Mouse (Mus musculus) cerebellum, adult 2 months (tissue): ENCODE measurements at regions not wholly inside any gene's neighbourhood (a gene's known extent, or its start where the extent isn't known, plus 50 kb on each side); places are given as distances from the start of the nearest gene placed in this dataset.
A peak's percentile ranks its signal among the peaks of the same experiment; 100 is the strongest.
"Not testable (repeated sequence)": the region's sequence is repeated elsewhere in the genome, so short reads cannot be mapped to it uniquely, and the experiment has no call there.

ENCODE experiments used
- DNase-seq, 2 experiments: peaks; one replicate each; pipeline ENCODE4 v3.0.0; 2021
- H3K27ac ChIP-seq: fragments of 200-500 bp; 2 replicates; pipeline ENCODE4 v1.5.1; 2012; ENCODE audit warnings: low read length, control low read depth, inconsistent platforms; ENCODE audit not compliant: insufficient read depth
- H3K27me3 ChIP-seq: fragments of 200-500 bp; 2 replicates; pipeline ENCODE4 v1.6.1; 2012; ENCODE audit warnings: inconsistent platforms, mild to moderate bottlenecking, low read length, moderate library complexity; ENCODE audit not compliant: control insufficient read depth, insufficient read depth
- H3K4me1 ChIP-seq: fragments of 200-500 bp; 2 replicates; pipeline ENCODE4 v1.6.1; 2011; ENCODE audit warnings: low read length; ENCODE audit not compliant: control insufficient read depth, insufficient read depth
- H3K4me3 ChIP-seq: fragments of 200-500 bp; replicated peaks from 2 replicates; pipeline ENCODE3; 2011; ENCODE audit warnings: mild to moderate bottlenecking, low read depth, low read length, control low read depth; ENCODE audit not compliant: insufficient read depth
- CTCF ChIP-seq: fragments of 200-500 bp; IDR thresholded peaks from 2 replicates; pipeline ENCODE4 v1.5.1; 2011; ENCODE audit warnings: low read depth, mild to moderate bottlenecking, control low read depth, low read length, moderate library complexity, borderline replicate concordance; ENCODE audit not compliant: insufficient read depth
- POLR2A ChIP-seq: fragments of 200-500 bp; IDR thresholded peaks from 2 replicates; pipeline ENCODE4 v1.6.1; 2011; ENCODE audit warnings: low read length, control low read depth, borderline replicate concordance; ENCODE audit not compliant: insufficient read depth
- WGBS: fragments of 180-500 bp; shearing (Covaris S2); methylation state at CpG from one replicate; pipeline ENCODE4 v1.1.7; 2018; 5-methylcytosine and 5-hydroxymethylcytosine counted together

DNA sequence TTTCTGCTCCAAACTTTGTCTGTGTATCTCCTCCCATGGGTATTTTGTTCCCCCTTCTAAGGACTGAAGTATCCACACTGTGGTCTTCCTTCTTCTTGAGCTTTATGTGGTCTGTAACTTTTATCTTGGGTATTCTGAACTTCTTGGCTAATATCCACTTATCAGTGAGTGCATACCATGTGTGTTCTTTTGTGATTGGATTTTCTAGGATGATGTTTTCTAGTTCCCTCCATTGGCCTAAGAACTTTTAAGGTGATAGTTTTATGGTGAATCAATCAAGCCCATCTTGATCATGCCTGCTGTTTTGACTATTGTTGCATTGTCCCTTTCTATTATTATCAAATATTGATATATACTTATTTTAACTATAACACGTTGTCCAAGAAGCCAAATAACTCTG is 779.4 kb upstream of the Tpm3-rs7 start:
- H3K27me3 ChIP-seq, H3K4me3 ChIP-seq, H3K27ac ChIP-seq, H3K4me1 ChIP-seq, DNase-seq: not testable (repeated sequence)
- 68% methylated on average over 1 of the region's 1 CpGs for WGBS

DNA sequence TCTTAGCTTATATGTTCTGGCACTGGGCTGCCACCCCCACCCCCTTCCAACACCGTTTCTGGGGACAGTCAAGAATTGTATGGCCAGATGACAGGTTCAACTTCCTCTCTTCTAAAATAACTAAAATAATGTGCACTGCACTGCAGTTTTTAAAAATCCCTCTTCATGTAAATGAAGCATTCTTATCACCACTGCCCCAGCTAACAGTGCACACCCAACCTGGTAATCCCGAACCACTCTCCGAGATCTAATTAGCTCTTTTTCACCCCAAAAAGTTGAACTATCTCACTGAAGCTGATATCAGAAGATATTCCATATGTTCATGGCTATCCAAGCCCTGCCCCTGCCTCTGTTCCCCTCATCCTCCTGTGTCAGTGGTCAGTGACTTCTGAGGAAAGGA is 778.5 kb upstream of the Tpm3-rs7 start:
- no peak overlapping the region for H3K27ac ChIP-seq
- DNase-seq: no peak
- no peaks in the 10 kb centered on the region for H3K4me1 ChIP-seq
- no peak overlapping the region for H3K4me3 ChIP-seq
- H3K27me3 ChIP-seq: no peaks in the 10 kb centered on the region
- WGBS: 82% methylated on average over 3 of the region's 3 CpGs
- TF ChIP-seq POLR2A: no peak
- TF ChIP-seq CTCF: no peak

DNA sequence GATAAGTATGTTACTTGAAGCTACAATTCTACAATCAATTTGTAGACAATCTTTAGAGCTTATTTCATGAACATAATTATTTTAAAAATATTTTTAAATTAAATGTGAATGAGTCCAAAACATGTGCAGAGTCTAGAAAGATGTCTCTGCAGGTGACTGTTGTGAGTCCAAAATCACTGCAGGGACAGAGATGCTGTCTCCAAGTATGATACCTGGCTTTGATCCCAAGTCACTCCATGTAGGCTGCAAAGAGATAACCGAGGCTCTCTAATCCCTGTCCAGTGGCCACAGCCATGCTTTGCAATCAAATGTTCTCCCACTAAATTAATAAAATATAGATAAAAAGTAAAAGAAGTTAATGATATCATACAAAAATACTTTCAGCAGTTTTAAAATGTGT is 772.1 kb upstream of the Tpm3-rs7 start:
- no peak overlapping the region for H3K4me3 ChIP-seq
- no peak for TF ChIP-seq POLR2A
- H3K27me3 ChIP-seq: no peaks in the 10 kb centered on the region
- DNase-seq: peak in 1 of 2 experiments; percentile 22
- 2% methylated on average over 1 of the region's 1 CpGs for WGBS
- H3K27ac ChIP-seq: no peak overlapping the region
- no peaks in the 10 kb centered on the region for H3K4me1 ChIP-seq

DNA sequence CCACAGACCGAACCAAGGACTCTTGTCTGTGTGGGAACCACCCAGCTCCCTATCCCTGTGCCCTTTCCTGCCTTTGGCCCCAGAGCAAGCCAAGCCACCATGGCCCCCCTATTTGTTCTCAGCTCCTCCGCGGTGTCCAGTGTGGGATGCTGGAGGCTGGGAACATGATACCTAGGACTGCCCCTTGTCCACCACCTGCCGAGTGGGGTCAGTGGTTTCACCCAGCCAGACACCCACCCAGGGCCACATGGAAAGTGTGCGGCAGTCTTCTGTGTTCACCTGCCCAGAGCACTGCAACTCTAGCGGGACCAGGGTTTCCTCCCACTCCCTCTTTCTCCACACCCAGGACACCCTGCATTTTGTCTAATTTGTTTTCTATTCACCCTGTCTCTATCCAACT is 765.6 kb upstream of the Tpm3-rs7 start:
- Histone ChIP-seq H3K27ac (no peak overlapping the region), H3K4me1 (no peaks in the 10 kb centered on the region), H3K4me3 (no peak overlapping the region), H3K27me3 (no peaks in the 10 kb centered on the region)
- no peak for TF ChIP-seq POLR2A
- no peak for TF ChIP-seq CTCF
- no peak for DNase-seq
- 94% methylated on average over 6 of the region's 6 CpGs for WGBS

DNA sequence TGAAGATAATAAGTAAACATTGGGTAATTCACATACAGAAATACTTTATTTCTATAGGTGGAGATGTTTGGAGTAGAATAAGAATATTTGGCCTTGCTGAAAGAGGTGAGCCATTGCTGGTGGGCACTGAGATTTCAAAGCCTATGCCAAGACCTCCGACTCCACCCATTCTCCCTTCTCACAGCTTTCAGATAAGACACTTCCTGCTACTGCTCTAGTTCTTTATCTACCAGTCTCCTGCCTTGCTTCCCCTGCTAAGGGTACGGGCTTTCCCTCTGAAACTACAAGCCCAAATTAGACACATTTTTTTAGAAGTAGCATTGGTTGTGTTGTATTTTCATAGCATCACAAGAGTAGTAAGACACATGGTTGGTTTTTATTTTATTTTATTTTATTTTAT is 752.2 kb upstream of the Tpm3-rs7 start:
- WGBS: 90% methylated on average over 2 of the region's 2 CpGs
- no peak overlapping the region for H3K4me3 ChIP-seq
- no peaks in the 10 kb centered on the region for H3K4me1 ChIP-seq
- H3K27me3 ChIP-seq: no peaks in the 10 kb centered on the region
- no peak for DNase-seq
- TF ChIP-seq POLR2A: no peak
- no peak for TF ChIP-seq CTCF
- H3K27ac ChIP-seq: no peak overlapping the region

DNA sequence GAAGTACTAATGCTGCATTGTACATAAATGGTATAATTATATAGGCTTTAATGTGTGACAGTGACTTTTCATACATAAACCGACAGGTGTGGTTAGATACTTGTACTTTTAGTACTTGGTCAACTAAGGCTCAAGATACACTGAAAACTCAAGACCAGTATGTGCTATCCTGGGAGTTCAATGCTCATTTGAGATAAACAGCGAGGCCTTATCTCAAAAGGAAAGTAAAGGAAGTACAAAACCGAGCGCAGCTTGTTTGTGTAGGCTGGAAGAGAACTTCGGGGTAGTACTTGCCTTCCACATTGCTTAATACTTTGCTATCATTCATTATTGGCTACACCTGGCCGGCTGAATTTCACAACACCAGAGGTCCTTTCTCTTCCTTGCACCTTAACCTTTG is 719.7 kb upstream of the Tpm3-rs7 start:
- no peaks in the 10 kb centered on the region for H3K27me3 ChIP-seq
- H3K27ac ChIP-seq: no peak overlapping the region
- no peak for TF ChIP-seq POLR2A
- TF ChIP-seq CTCF: no peak
- H3K4me3 ChIP-seq: no peak overlapping the region
- H3K4me1 ChIP-seq: no peaks in the 10 kb centered on the region
- 93% methylated on average over 6 of the region's 6 CpGs for WGBS
- DNase-seq: no peak

DNA sequence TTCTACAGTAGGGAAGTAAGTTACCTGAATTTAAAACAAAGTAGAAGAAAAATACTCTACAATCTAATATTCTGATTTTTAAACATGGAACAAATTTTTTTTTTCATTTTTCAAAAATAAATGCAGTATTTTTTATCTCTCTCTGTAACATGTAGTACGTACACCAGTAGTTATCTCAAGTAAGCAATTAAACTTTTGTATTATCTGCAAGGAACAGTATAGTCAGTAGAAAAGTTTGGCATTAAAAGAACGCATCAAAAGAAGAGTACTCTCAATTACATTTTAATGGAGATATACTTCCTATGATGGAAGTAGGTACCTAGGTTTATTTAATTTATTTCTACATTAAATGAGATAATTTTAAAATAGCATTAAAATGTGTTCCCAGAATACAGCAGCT is 693.7 kb upstream of the Tpm3-rs7 start:
- no peak for TF ChIP-seq POLR2A
- no peak for TF ChIP-seq CTCF
- no peaks in the 10 kb centered on the region for H3K4me1 ChIP-seq
- WGBS: 97% methylated on average over 2 of the region's 2 CpGs
- no peak overlapping the region for H3K27ac ChIP-seq
- no peak overlapping the region for H3K4me3 ChIP-seq
- no peak for DNase-seq
- H3K27me3 ChIP-seq: no peaks in the 10 kb centered on the region

DNA sequence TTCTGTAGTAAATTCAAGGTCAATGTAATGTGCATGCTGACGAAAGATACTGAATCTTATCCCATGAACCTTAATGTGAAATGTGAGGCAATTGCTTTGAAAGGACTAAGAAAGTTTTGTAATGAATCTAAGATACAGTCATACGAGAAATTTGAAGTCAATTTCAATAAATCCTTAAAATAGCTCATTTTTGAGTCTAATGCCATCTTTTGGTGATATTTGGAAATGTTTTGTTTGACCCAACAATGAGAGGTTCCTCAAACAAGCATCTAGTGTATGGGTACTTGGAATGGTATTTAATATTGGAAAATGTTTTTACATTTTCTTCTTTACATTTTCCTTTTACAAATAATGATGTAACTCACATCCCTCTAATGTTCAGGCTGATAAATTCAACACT is 656.8 kb upstream of the Tpm3-rs7 start:
- no peaks in the 10 kb centered on the region for H3K4me1 ChIP-seq
- H3K4me3 ChIP-seq: no peak overlapping the region
- H3K27me3 ChIP-seq: no peaks in the 10 kb centered on the region
- no peak overlapping the region for H3K27ac ChIP-seq
- WGBS: 80% methylated on average over 2 of the region's 2 CpGs
- no peak for TF ChIP-seq POLR2A
- TF ChIP-seq CTCF: no peak
- no peak for DNase-seq

DNA sequence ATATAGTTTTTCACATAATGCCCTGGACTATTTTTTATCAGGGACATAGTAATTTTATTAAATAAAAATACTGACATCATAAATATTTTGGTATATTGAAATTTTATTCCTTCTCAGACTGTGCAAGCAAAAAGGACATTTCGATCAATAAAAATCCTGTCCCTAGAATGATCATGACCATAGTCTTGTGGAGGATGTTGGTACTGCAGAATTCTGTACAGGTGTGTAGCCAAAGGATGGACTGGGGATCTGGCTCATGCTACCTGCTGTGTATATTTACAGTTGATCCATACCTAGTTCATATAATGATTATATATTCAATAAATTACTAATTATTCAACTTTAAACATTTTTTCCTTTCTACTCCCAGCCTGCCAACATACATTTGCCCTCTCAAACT is 654.6 kb upstream of the Tpm3-rs7 start:
- H3K27me3 ChIP-seq: no peaks in the 10 kb centered on the region
- TF ChIP-seq CTCF: no peak
- TF ChIP-seq POLR2A: no peak
- no peaks in the 10 kb centered on the region for H3K4me1 ChIP-seq
- DNase-seq: no peak
- no peak overlapping the region for H3K27ac ChIP-seq
- WGBS: 93% methylated on average over 1 of the region's 1 CpGs
- H3K4me3 ChIP-seq: no peak overlapping the region
